Mouse (Mus musculus) right cerebral cortex, adult 18-20 months (tissue): ENCODE results near the gene Pnpla3.

Experiments
- DNase-seq: peaks from one replicate; pipeline ENCODE4 v3.0.0; 2022; ENCODE audit warnings: mixed read lengths

The Pnpla3 gene

GRCm38 (mm10) chr15:84217969-84218782, 50.5 kb downstream of the Pnpla3 start:
- no peak for DNase-seq

DNA sequence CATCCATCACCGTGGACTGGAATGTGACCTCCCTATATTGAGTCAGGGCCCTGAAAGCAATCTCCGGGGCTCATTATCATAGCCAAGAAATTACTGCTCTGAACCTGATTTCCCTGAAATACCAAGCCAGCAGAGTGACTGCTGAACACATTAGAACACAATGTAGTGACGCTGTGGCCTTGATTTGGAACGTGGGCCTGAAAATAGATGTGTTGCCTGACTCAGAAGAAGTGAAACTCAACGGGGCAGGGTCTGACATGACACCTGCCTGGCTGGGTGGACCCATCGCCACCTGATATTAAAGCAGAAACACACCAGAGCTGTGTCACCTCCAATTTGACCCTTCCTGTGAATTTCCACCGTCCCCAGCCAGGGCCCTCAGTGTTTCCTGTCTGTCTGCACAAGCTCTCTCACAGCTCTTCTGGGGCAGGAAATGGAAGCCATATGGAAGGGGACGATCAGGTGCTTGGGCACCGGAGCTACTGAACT, 51.2 kb downstream of the Pnpla3 start:
- DNase-seq: no peak

DNA sequence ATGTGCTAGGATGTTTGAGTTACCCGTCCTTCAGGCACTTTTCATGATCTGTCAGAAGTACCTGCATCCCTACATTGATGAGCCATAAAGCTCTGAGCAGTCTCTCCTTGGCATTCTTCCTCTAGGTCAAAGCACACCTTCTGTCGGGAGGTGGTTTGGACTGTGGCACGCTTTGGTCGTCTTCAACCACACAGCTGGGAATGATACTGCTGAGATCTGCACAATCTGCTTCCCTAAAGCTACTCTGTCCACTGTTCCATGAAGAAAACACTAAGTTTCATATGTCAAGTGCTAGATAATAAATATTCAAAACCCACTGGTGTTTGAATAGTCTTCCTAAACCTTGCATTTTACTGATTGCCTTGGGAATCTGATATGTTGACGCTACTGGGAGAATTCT, 53.9 kb downstream of the Pnpla3 start:
- DNase-seq: no peak

GRCm38 (mm10) chr15:84223423-84223822, 55.8 kb downstream of the Pnpla3 start:
- DNase-seq: peak; percentile 31

- DNase-seq: no peak
Observed at GRCm38 (mm10) chr15:84224779-84225178, 57.1 kb downstream of the Pnpla3 start.

DNA sequence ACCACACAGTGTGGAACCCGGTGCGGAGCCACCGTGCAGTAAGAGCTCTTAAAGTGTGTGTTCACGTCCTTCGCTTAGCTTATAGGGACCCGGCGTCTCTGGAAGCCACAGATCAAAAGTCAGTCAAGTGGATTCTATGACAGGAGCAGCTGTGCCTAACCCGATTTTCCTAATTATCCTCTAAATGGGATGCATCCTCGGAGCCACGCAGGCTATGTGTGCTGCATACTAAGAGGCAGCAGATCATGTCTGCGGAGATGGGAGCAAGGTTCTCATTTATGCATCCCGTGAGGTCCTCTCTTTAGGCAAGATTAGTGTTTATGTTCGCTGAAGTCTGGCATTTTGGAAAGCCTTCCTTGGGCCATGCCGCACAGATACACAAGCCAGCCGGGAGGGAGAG, 59.3 kb downstream of the Pnpla3 start:
- no peak for DNase-seq

DNA sequence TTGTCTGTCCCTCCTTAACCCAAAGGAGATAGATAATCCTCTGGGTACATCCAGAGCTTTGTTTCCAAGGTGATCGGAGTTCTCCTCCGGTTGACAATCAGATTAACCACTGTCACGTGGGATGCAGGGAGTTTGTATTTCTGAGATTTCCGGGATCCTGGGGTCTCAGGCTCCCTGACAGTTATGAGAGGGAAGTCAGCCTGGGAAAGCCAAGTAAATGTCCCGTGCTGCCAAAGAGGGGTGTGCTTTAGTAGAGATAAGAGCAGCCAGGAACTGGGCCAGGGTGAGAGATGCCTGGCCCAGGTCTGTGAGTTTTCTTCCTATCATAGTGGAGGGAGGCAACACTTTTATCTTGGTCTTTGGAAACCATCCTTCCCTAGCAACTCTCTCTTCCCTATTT, 63.0 kb downstream of the Pnpla3 start:
- no peak for DNase-seq

GRCm38 (mm10) chr15:84231113-84231712, 63.6 kb downstream of the Pnpla3 start:
- peak; percentile 81 for DNase-seq

- DNase-seq: no peak
Observed at GRCm38 (mm10) chr15:84231721-84232561, 64.3 kb downstream of the Pnpla3 start, which contains the start of gene Parvb. Parvb (plus strand) TSS chr15:84232043.

DNA sequence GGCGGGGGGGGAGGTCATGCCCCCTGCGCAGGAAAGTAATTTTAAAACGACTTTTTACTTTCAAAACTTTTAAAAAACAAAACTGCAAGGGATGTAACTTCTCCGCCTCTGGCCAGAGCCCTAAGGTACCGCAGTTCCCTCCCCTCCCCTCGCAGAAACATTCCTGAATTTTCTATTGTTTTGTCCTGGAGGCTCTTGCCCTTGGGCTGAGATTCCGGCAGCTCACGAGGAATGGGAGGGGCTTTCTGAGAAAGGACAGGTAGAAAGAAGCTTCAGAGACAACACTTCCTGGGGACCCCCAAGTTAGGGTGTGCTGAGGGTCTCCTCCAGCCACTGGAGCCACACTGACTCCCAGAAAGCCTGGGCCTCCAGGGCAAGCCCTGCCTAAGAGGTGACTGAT, 65.0 kb downstream of the Pnpla3 start:
- no peak for DNase-seq

- no peak for DNase-seq
Observed at GRCm38 (mm10) chr15:84234794-84235581, 67.4 kb downstream of the Pnpla3 start.

DNA sequence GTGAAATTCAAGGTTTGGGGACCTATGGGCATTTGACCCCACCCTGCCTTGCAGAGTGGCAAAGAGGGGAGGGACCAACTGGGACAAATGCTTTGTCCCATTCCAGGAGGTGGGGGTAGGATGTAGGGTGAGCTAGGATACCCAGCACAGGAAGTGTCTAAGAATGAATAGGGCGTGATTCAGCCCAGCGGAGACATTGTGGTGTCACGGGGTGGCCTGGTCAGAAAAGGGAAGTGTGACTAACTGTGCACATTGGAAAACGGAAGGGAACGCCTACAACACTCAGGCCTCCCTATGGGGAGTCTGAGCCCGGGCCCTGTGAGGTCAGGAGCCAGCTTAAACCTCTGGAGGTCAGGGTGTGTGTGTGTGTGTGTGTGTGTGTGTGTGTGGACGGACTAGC, 68.0 kb downstream of the Pnpla3 start:
- DNase-seq: no peak
